Mouse (Mus musculus) lung, postnatal 25 days (tissue): ENCODE data around the gene Ccdc86.

Experiments
- DNase-seq: peaks from one replicate; pipeline ENCODE4 v3.0.0; 2022; ENCODE audit warnings: low spot score

The Ccdc86 gene

DNA sequence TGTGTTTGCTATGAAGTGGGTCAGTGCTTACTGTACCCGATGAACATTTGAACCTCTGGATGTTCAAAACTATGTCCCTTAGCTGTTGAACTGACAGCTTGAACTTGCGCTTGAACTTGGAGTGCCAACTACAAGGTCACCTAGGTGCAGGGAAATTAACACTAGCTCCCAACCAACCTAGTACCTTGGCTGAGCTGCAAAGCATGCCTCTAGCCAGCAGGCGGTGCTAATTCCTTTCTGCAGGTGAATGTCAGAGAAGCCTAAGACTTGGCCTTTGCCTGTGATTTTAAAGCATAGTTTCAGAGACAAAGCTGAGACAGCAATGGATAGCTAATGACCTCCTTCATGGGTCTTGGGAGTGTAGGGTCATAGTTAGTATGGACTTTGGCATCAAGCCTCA, 41.2 kb downstream of the Ccdc86 start:
- peak; percentile 64 for DNase-seq

DNA sequence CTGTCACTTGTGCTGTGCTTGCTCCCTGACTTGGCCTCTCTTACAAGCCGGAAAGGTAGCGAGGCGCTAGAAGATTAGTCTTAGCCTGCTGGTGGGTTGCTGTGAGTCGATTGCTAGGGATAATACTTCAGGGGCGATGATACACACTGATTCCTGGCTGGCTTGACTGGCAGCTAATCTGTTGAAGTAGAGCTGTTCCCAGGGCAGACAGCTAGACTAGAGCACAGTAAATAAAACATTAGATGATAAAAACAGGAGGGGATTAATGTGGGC, 43.4 kb downstream of the Ccdc86 start:
- no peak for DNase-seq

DNA sequence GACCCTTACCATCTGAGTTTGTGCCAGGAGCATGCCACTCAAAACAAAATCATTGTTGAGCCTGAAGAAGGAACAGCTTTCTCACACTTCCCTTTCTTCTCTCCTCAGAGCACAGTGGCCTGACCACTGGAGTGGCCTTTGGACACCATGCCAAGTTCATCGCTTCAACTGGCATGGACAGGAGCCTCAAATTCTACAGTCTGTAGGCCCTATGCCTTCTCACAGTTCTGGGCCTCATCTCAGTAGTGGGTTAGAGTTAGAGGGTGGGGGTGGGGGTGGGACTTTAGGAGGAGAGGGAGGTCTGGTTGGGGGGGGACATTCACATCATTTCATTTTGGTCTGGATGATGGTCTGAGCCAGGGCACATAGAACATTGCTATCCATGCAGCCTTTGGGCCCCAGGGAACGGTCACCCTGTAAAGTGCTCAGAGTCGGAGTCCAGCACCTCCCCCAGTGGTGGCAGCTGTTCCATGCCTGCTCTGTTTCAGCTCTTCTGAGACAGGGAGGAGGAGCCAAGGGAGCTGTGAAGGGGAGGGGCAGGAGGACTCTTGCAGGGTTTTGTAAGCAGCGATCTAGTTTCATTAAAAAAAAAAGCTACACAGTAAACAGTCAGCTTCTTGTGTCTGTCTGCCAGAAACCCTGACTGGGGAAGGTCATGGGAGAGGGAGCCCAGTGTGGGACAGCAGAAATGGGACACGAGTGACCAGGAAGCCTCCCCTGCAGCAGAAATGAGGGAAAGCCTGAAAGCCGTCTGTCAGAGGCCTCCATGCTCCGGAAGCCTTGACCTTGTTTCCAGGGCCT, 43.9 kb downstream of the Ccdc86 start:
- peak; percentile 81 for DNase-seq

DNA sequence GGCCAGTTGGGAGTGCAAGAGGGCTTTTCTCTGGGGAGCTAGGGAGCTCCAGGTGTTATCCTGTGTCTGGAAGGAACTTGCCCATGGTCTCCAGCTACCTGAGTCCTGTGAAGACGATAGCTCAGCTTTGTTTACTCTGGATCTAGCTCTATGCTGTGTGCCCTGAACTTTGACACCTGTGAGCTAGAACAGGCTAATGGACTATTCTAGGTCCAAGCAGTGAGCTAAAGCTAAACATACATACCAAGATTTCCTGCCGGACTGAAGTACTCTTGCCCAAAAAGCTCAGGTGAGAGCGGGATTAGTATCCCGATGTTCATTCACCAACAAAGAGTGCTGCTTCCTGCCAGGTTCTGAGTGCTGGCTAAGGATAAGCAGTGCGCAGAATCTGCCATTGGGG, 44.6 kb downstream of the Ccdc86 start:
- no peak for DNase-seq

DNA sequence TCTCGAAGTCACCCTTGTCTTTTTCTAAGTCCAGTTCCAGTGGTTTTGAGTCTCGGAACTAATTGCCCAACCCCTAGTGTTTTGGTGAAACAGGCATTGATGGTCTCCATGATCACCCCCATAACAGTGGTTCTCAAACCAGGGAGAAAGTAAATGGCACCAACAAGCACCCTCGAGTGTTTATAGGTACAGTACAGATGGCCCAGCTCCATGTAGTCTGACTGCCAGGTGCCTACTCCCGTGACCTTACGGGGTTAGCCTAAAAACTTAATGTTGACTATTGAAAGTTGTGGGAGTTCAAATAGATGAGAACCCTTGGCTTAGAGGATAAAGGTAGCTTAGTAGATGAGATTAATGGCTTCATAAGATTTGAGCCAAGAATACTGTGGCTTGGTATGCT, 48.0 kb downstream of the Ccdc86 start:
- DNase-seq = no peak

DNA sequence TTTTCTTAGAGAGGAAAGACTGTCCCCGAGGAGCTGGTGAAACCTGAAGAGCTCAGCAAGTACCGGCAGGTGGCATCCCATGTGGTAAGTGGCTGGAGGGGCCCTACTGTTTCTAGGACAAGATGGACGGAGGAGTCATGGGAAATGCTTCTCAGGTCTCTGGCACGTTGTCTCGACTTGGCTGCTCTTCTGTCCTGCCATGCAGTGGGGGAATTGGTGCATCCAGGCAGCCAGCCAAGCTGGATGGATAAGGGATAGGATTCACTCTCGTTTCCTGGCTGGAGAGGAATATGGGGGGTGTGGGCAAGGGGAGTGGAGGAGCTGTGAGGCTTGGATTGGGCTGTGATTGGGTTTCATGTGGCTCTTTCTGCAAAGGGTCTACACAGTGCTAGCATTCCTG, 48.8 kb downstream of the Ccdc86 start:
- DNase-seq = no peak

DNA sequence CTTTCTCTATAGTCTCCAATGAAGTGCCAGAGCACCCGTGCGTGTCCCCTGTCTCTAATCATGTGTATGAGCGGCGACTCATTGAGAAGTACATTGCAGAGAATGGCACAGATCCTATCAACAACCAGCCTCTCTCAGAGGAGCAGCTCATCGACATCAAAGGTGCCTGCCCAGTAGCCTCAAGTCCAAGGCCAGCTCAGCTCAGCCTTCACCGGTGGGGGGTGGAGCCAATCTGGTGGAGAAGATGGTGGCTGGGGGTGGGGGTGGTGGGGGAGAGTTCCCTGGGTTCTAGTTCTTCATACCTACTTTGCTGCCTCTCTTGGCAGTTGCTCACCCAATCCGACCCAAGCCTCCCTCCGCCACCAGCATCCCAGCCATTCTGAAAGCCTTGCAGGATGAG, 51.6 kb downstream of the Ccdc86 start:
- DNase-seq = no peak

DNA sequence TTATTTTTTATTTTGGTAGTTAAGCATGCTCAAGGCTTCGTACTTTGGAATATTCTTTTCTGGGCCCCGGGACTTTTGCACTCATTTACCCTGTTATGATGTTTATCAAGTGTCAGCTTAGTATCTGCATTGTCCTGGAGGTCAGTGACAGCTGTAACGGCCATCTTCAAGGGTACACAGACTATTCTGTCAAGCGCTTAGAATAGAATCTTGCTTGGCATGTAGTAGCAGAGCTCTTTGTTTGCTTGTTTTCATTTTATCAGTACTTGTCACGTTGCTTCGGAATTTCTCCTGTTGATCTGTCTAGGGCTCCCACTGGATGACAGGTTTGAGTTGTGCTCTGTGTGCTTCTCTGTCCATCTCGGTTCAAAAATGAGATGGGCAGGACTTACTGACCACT, 52.2 kb downstream of the Ccdc86 start:
- DNase-seq = no peak

DNA sequence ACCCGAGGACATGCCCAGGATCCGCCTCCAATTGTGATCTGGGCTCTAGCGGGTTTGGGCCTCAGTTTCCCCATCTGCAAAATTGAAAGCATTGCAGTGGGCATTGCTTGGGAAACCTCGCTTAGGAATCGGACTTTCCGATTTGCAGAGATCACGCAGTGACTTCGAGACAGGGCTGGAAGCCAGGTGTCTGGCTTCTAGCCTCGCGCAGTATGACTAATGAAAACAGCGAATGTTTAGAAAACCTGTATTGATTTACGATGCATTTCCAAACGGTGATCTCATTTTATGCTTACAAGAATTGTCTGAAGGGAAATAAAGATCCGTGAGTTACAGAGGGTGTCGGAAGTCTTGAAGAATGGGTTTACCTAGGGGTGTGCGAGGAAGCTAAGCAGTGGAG, 53.4 kb downstream of the Ccdc86 start:
- no peak for DNase-seq

DNA sequence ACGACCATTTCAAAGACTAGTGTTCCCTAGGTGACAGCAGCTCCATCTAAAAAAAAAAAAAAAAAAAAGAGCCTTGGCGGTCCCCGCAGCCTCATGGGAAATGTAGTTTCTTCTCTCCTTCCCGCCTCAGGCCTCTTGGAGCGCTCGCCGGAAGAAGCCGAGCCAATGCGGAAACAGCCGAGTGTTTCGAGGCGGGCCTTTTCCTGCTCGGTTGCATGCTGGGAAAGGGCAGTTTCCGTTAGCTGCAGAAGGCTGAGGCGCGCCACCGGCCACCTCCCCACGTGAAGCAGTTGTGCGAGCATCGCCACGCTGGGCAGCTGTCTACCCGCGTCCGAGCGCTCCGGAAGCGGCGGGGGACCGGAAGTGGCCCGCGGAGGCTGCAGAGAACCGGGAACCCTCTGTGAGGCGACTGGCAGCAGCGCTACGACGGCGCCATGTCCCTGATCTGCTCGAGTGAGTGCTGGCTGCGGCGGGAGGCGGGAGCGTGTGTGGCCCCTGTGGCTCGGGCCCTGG, 54.0 kb downstream of the Ccdc86 start, which contains the start of gene Prpf19:
Prpf19 (plus strand) TSS at position 216 of the 513 bp plus-strand sequence.
- peak; percentile 98 for DNase-seq

DNA sequence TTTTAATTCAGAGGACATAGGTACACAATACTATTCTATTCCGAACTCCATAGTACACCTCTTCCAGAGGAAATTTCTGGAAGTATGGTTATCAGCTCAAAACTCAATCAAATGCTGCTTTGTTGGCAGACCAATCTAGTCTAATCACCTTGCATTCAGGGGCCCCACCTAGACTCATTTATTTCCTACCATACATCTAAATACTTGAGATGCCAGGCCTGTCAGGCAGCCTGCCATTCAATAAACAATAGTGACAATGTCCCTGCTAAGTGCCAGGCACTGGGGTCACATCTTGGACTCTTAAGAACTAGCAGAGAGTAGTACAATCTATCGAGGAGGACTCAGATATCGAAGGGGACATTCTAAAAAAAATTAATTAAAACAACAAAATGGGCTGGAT, 56.9 kb downstream of the Ccdc86 start:
- peak; percentile 38 for DNase-seq
